Mouse (Mus musculus) heart, adult 8-10 months (tissue): Measurements from ENCODE around the gene D630039A03Rik. TPM values are rescaled to one million over a fixed set of nuclear protein-coding genes. Genes with fewer than 3 reads are reported as not detected.
A peak's percentile ranks its signal among the peaks of the same experiment; 100 is the strongest.

Source experiments
- DNase-seq: peaks from one replicate; pipeline ENCODE4 v3.0.0; 2022; ENCODE audit warnings: low spot score
- total RNA-seq, 4 experiments: library from RNA; stranded (reverse); gene quantifications; 2 replicates each; pipeline ENCODE4 v1.2.4; 2022

D630039A03Rik gene
- total RNA-seq, 4 experiments from 2014 or later: 0.09 to 0.25 (median 0.18) TPM

DNA sequence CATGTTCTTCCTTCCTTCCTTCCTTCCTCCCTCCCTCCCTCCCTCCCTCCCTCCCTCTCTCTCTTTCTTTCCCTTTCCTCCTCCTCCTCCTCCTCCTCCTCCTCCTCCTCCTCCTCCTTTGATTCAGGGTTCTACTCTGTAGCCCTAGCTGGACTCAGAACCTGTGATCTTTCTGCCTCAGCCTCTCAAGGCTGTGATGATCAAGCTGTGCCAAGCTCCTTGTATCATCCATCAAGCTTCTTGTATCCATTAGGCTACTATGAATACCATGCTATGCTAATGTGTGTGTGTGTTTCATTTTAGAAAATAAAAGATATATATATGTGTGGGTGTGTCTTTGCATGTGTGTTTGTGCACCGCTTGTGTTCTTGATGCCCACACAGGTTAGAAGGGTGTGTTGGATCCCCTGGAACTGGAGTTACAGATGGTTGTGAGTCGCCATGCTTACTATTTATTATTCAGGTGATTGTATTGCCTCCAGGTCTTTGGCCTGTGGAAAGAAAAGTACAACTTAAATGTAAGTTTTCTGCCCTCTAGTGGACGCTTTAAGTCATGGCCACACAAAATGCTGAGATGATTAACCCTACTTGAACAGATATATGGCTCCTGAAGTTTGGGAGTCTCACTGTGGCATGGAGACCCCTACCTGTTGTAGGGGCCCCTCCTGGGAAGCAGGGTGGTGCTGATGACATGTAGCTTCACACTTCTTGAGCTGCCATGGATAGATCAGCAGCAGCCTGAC lies 11.5 kb upstream of the D630039A03Rik start:
- peak; percentile 33 for DNase-seq

- DNase-seq: no peak
These were observed 8.5 kb upstream of the D630039A03Rik start for GRCm38 (mm10) chr4:57924556-57925071.

DNA sequence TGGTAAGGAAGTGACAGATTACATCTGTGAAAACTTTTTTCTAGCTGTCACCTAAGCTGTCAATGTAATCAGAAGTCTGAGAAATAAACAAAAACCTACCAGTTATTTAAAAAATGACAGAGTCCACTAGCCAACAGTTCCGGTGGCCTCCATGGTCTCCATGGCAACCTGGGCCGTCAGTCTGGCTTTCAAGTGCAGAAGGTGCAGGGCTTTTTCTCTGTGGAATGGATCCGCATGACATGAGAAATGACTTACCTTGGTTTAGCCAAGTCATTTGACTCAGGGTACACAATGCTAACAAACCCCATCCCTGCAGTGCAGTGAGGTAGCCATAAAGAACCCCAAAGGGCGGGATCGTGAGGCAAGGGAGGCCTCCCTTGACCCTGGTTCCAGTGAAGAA lies 6.1 kb upstream of the D630039A03Rik start:
- no peak for DNase-seq

DNA sequence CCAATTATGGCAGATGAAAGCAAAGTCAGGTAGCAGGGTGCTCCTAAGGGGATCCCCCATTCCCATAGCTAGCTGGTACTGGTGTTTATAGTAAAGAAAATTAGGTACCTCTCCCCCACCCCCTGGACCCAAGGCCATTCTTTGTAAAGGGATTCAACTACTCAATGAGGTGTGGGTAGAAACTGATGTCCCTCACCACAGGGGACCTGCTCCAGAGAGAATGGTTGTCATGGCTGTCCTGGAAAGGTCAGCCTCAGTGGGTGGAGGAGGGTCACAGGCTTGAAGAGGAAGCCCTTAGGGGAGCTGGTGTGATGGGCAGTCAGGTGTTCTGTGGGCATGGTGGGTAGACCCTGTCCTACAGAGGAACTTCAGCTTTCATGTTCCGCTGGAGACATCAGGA lies 4.4 kb upstream of the D630039A03Rik start:
- no peak for DNase-seq

GRCm38 (mm10) chr4:57919494-57920423 lies 3.7 kb upstream of the D630039A03Rik start:
- DNase-seq: no peak

DNA sequence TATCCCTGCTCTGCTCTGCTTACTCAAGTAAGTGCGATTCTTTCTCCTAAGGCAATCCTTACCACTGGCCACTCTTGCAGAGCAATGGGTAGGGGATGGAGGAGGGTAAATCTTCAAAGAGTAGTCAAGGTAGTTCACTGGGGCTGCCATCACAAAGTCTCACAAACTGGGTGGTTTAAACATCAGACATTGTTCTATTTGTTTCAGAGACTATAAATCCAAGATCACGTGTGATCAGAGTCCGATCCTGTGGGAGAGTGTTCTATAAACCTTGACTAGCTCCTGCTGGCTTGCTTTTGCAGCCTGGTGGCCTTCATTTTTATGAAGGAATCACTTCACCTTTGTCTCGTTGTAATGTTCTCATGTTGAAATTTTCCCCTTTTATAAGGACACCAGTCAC lies 614 bp upstream of the D630039A03Rik start:
- no peak for DNase-seq

GRCm38 (mm10) chr4:57915216-57915965 lies 706 bp downstream of the D630039A03Rik start:
- DNase-seq: peak; percentile 60

GRCm38 (mm10) chr4:57914193-57915190 lies 1.6 kb downstream of the D630039A03Rik start:
- no peak for DNase-seq

GRCm38 (mm10) chr4:57913021-57913420 lies 3.1 kb downstream of the D630039A03Rik start:
- no peak for DNase-seq

DNA sequence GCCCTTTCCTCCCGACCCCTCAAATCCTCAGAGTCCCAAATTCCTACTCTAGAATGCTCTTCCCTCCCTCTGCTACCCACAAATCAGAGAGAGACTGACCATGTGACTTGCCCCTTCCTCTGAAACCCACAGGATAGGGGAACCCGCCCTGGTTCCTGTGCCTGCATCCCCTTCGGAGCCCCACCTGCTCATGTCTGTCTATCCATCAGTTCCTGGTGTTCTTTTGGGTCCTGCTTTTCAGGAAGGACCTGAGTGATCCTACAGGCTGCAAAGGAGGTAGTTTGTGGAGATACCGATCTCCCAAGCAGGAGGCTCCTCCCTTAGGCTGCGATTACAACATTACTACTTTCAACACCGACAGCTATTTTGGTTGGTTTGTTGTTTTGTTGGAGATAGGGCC lies 7.2 kb downstream of the D630039A03Rik start:
- DNase-seq: no peak

DNA sequence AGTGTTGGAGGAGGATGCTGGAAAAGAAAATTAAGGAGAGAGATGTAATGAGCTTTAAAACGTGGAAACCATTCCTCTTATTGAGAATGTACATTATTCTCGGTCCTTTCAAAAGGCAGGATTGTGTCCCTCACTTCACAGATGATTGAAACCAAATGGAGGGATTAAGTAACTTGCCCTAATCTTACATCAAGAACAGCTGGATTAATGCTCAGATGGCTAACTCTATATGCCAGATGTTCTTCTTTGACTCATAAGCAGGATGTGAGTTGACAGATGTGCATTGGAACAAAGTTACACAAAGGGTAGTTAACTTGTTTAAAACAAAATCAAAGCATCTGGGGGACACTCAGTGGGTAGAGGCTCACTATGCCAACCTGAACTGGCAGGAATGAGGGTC lies 9.4 kb downstream of the D630039A03Rik start:
- DNase-seq: no peak

GRCm38 (mm10) chr4:57904638-57905037 lies 11.5 kb downstream of the D630039A03Rik start:
- no peak for DNase-seq

- peak; percentile 68 for DNase-seq
These were observed 11.9 kb downstream of the D630039A03Rik start for GRCm38 (mm10) chr4:57904211-57904610.

DNA sequence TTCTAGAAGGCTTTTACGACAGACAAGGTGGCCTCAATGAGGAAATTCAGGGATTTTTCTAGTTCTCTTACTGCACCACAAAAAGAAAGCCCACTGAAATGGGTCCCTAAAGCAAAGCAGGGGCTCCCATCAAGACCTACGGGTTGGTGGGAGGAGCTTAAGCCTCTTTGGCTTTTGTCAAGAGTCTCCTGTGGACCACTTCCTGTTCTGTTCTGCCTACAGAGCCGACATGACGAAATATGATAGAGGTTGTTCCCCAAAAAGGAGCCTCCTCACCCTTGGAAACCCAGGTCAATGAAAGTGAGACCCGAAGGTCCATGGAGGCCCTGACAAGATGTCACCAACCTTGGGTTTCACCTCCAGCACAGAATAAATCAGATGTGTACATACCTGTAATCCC lies 13.5 kb downstream of the D630039A03Rik start:
- no peak for DNase-seq

GRCm38 (mm10) chr4:57901210-57901609 lies 14.9 kb downstream of the D630039A03Rik start:
- DNase-seq: peak; percentile 23

DNA sequence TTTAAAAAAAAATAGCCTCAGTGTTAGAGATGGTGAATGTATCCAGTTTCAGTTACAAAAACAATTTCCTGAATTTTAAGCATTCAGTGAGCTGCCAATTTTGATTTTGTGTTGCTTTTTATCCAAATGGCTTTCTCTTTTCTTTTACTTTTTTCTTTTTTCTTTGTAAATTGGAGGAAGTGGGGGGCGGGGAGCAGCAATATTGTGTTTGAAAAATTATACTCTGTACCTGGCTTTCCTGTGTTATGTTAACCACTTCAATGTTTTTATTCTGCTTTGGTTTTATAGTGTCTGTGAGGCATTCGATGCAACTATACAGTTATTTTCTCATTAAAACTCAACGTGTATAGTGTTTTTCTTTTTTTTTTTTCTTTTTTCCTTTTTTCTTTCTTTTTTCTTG lies 19.5 kb downstream of the D630039A03Rik start:
- DNase-seq: no peak

GRCm38 (mm10) chr4:57895902-57896301 lies 20.2 kb downstream of the D630039A03Rik start:
- peak; percentile 24 for DNase-seq

- no peak for DNase-seq
These were observed 21.0 kb downstream of the D630039A03Rik start for GRCm38 (mm10) chr4:57895140-57895539.

GRCm38 (mm10) chr4:57892001-57892586 lies 24.0 kb downstream of the D630039A03Rik start:
- no peak for DNase-seq

- no peak for DNase-seq
These were observed 26.3 kb downstream of the D630039A03Rik start for GRCm38 (mm10) chr4:57889773-57890172.
